Comparison of ENCODE assay signal across 17 mouse cellular contexts in genomic region chr1:133171357-133171756, GRCm38 (mm10). TPM values are rescaled to one million over a fixed set of nuclear protein-coding genes. Genes with fewer than 3 reads are reported as not detected.
DNase-seq lines count a peak whose midpoint lies in the region; ATAC-seq and TF ChIP-seq lines count a peak whose summit lies in the region.
"Had no signal": no experiment of that assay in that cellular context is flagged by ENCODE, and none has a peak within 500 bp of the region (broad histone marks: within the 10 kb centered on the region; RNA-seq: fewer than 3 reads in every experiment).

No protein-coding gene starts in this region.

- H3K4me3 ChIP-seq in layer of hippocampus, adult 2 months: no peak overlapping the region
- H3K4me3 ChIP-seq in kidney, embryonic 15.5 days (replicated peaks): no peak overlapping the region
- H3K4me3 ChIP-seq in left cerebral cortex, adult 2 months: no peak overlapping the region
- H3K4me3 ChIP-seq: embryonic facial prominence, embryonic 15.5 days; forebrain, embryonic 12.5 days; heart, embryonic 12.5 days; limb, embryonic 13.5 days; liver, embryonic 15.5 days had no signal

- no peak for TF ChIP-seq CTCF in layer of hippocampus, adult 2 months (conservative IDR thresholded peaks at IDR 0.05)
- no peak for TF ChIP-seq CTCF in left cerebral cortex, adult 2 months (IDR thresholded peaks at IDR 0.05)

- DNase-seq in cerebellum, postnatal 10 days: peak; percentile 64 to 72
- no peak for DNase-seq in cerebellum, adult 11-12 months
- DNase-seq in layer of hippocampus, adult 9-11 months: peak; percentile 23
- no peak for DNase-seq in layer of hippocampus, adult 2 months (ENCODE audit: low spot score in 2 of 2)
- DNase-seq in Muller cell, postnatal 12 days (ENCODE audit: inconsistent ontology term): peak; percentile 63
- DNase-seq in brain, adult 2 months (ENCODE audit: low read depth, low spot score): peak; percentile 54
- no peak for DNase-seq in left cerebral cortex, adult 2 months (ENCODE audit: extremely low spot score in 1 of 2, low spot score in 2 of 2)
- DNase-seq: kidney, adult 8-10 months; kidney, postnatal 4 days; retina, postnatal 1 day had no signal

- H3K4me1 ChIP-seq in kidney, embryonic 15.5 days: peaks cover 13% of the 10 kb centered on the region

- ATAC-seq in kidney, embryonic 15.5 days (replicated peaks; ENCODE audit: low FRiP score): no peak
- ATAC-seq: lung, postnatal 0 days had no signal

- intact Hi-C loops in left cerebral cortex, adult 2 months (cut with DNase I): no loop called here

- H3K9ac ChIP-seq in kidney, embryonic 15.5 days: no peak overlapping the region
- H3K9ac ChIP-seq: embryonic facial prominence, embryonic 15.5 days; forebrain, embryonic 12.5 days; heart, embryonic 12.5 days; limb, embryonic 13.5 days; liver, embryonic 15.5 days had no signal

- 81% methylated on average over 9 of the region's 9 CpGs for WGBS in kidney, embryonic 15.5 days

- H3K27me3 ChIP-seq in kidney, embryonic 15.5 days: peaks cover 22% of the 10 kb centered on the region

- no peak overlapping the region for H3K4me2 ChIP-seq in kidney, embryonic 15.5 days
- H3K4me2 ChIP-seq: embryonic facial prominence, embryonic 15.5 days; forebrain, embryonic 12.5 days; heart, embryonic 12.5 days; limb, embryonic 13.5 days; liver, embryonic 15.5 days had no signal

- H3K27ac ChIP-seq in layer of hippocampus, adult 2 months: no peak overlapping the region
- H3K27ac ChIP-seq in kidney, embryonic 15.5 days: no peak overlapping the region
- no peak overlapping the region for H3K27ac ChIP-seq in left cerebral cortex, adult 2 months
- H3K27ac ChIP-seq: embryonic facial prominence, embryonic 15.5 days; forebrain, embryonic 12.5 days; limb, embryonic 13.5 days; liver, embryonic 15.5 days had no signal

- no peaks in the 10 kb centered on the region for H3K9me3 ChIP-seq in kidney, embryonic 15.5 days (replicated peaks)
- H3K9me3 ChIP-seq: embryonic facial prominence, embryonic 15.5 days; forebrain, embryonic 12.5 days; heart, embryonic 12.5 days; limb, embryonic 13.5 days; liver, embryonic 15.5 days had no signal

- no peaks in the 10 kb centered on the region for H3K36me3 ChIP-seq in kidney, embryonic 15.5 days
- H3K36me3 ChIP-seq: embryonic facial prominence, embryonic 15.5 days; forebrain, embryonic 12.5 days; heart, embryonic 12.5 days; limb, embryonic 13.5 days; liver, embryonic 15.5 days had no signal

RNA-seq across cellular contexts. Expression of gene Plekha6, which starts 7.3 kb away (rescaled TPM):
- 10 to 100 TPM; 47.6 to 55.0 TPM for total RNA-seq in layer of hippocampus, adult 2 months (2021)
- 6.9 and 8.4 TPM in 2 replicates for polyA plus RNA-seq in kidney, embryonic 15.5 days (2015; fragmentation: Nextera tagmentation; extraction: Ambion mirVana)
- 10 to 100 TPM; 94.2 to 96.3 TPM for total RNA-seq in left cerebral cortex, adult 2 months (2021)

RNA-seq across cellular contexts. Expression of gene Ppp1r15b, which starts 40.4 kb away (rescaled TPM):
- total RNA-seq in layer of hippocampus, adult 2 months (2021): 10 to 100 TPM; 38.5 to 39.8 TPM
- 42.1 and 42.2 TPM in 2 replicates for polyA plus RNA-seq in kidney, embryonic 15.5 days (2015; fragmentation: Nextera tagmentation; extraction: Ambion mirVana)
- 10 to 100 TPM; 41.4 to 44.3 TPM for total RNA-seq in left cerebral cortex, adult 2 months (2021)

Comparison
In these comparisons a context has a peak if more than half of its experiments do, and no peak if none do; other contexts are left out.
1. DNase-seq: peak in cerebellum, postnatal 10 days (2 of 2), layer of hippocampus, adult 9-11 months (single experiment), Muller cell, postnatal 12 days (single experiment) and brain, adult 2 months (single experiment); none in cerebellum, adult 11-12 months (single experiment), layer of hippocampus, adult 2 months (0 of 2) and left cerebral cortex, adult 2 months (0 of 2).